Mouse (Mus musculus): ENCODE results near the gene Ppil2. TPM values are rescaled to one million over a fixed set of nuclear protein-coding genes. Genes with fewer than 3 reads are reported as not detected.

The Ppil2 gene
- polyA plus RNA-seq, 1 experiment from 2014 or later: 126 TPM

GRCm38 (mm10) chr16:17082121-17082792, 28.8 kb downstream of the Ppil2 start:
- no peak overlapping the region for H3K4me2 ChIP-seq (ENCODE audit: low read length)
- DNase-seq (ENCODE audit: low spot score) (no peak), ATAC-seq (replicated peaks; ENCODE audit: low FRiP score, low TSS enrichment, low read depth) (no peak)
- no peaks in the 10 kb centered on the region for H3K4me1 ChIP-seq (replicated peaks; ENCODE audit: control insufficient read depth, insufficient read depth, low read length)
- H3K9ac ChIP-seq (ENCODE audit: low read length): no peak overlapping the region
- no peak overlapping the region for H3K4me3 ChIP-seq (ENCODE audit: low read depth, low read length)
- no peaks in the 10 kb centered on the region for H3K27me3 ChIP-seq (replicated peaks; ENCODE audit: control insufficient read depth, insufficient read depth, low read length)
- no peaks in the 10 kb centered on the region for H3K9me3 ChIP-seq (ENCODE audit: control insufficient read depth, low read length)
- 80% methylated on average over 6 of the region's 6 CpGs for WGBS
- H3K36me3 ChIP-seq (ENCODE audit: control insufficient read depth, insufficient read depth, low read length): peaks cover 62% of the 10 kb centered on the region
- H3K27ac ChIP-seq (ENCODE audit: low read depth): no peak overlapping the region

- DNase-seq (ENCODE audit: low spot score): no peak
- Histone ChIP-seq H3K4me2 (ENCODE audit: low read length) (no peak overlapping the region), H3K36me3 (ENCODE audit: control insufficient read depth, insufficient read depth, low read length) (peaks cover 29% of the 10 kb centered on the region), H3K9ac (ENCODE audit: low read length) (no peak overlapping the region), H3K4me3 (ENCODE audit: low read depth, low read length) (no peak overlapping the region), H3K9me3 (ENCODE audit: control insufficient read depth, low read length) (peaks cover 2% of the 10 kb centered on the region; the same call in 1 of the 2 replicates), H3K27ac (ENCODE audit: low read depth) (no peak overlapping the region), H3K4me1 (replicated peaks; ENCODE audit: control insufficient read depth, insufficient read depth, low read length) (no peaks in the 10 kb centered on the region), H3K27me3 (replicated peaks; ENCODE audit: control insufficient read depth, insufficient read depth, low read length) (no peaks in the 10 kb centered on the region)
- ATAC-seq (replicated peaks; ENCODE audit: low FRiP score, low TSS enrichment, low read depth): no peak
- WGBS: 89% methylated on average over 7 of the region's 7 CpGs
These were observed 33.0 kb downstream of the Ppil2 start for GRCm38 (mm10) chr16:17078101-17078500.

- H3K9me3 ChIP-seq (ENCODE audit: control insufficient read depth, low read length): peaks cover 2% of the 10 kb centered on the region; the same call in 1 of the 2 replicates
- no peak overlapping the region for H3K27ac ChIP-seq (ENCODE audit: low read depth)
- ATAC-seq (replicated peaks; ENCODE audit: low FRiP score, low TSS enrichment, low read depth): no peak
These were observed 34.2 kb downstream of the Ppil2 start for GRCm38 (mm10) chr16:17076869-17077268.

GRCm38 (mm10) chr16:17076301-17076700, 34.8 kb downstream of the Ppil2 start:
- ATAC-seq (replicated peaks; ENCODE audit: low FRiP score, low TSS enrichment, low read depth): no peak
- no peak for DNase-seq (ENCODE audit: low spot score)
- Histone ChIP-seq H3K4me2 (ENCODE audit: low read length) (no peak overlapping the region), H3K9ac (ENCODE audit: low read length) (no peak overlapping the region), H3K27ac (ENCODE audit: low read depth) (no peak overlapping the region), H3K27me3 (replicated peaks; ENCODE audit: control insufficient read depth, insufficient read depth, low read length) (no peaks in the 10 kb centered on the region), H3K9me3 (ENCODE audit: control insufficient read depth, low read length) (peaks cover 2% of the 10 kb centered on the region; the same call in 1 of the 2 replicates), H3K4me1 (replicated peaks; ENCODE audit: control insufficient read depth, insufficient read depth, low read length) (no peaks in the 10 kb centered on the region), H3K36me3 (ENCODE audit: control insufficient read depth, insufficient read depth, low read length) (peaks cover 19% of the 10 kb centered on the region), H3K4me3 (ENCODE audit: low read depth, low read length) (no peak overlapping the region)
- 92% methylated on average over 2 of the region's 2 CpGs for WGBS

More at GRCm38 (mm10) chr16:17076869-17077268, 34.2 kb downstream of the Ppil2 start:
- Histone ChIP-seq H3K27me3 (replicated peaks; ENCODE audit: control insufficient read depth, insufficient read depth, low read length) (no peaks in the 10 kb centered on the region), H3K36me3 (ENCODE audit: control insufficient read depth, insufficient read depth, low read length) (peaks cover 19% of the 10 kb centered on the region), H3K4me1 (replicated peaks; ENCODE audit: control insufficient read depth, insufficient read depth, low read length) (no peaks in the 10 kb centered on the region), H3K4me3 (ENCODE audit: low read depth, low read length) (no peak overlapping the region), H3K4me2 (ENCODE audit: low read length) (no peak overlapping the region), H3K9ac (ENCODE audit: low read length) (no peak overlapping the region)
- no peak for DNase-seq (ENCODE audit: low spot score)

GRCm38 (mm10) chr16:17073000-17073399, 38.1 kb downstream of the Ppil2 start:
- H3K4me3 ChIP-seq (ENCODE audit: low read depth, low read length): no peak overlapping the region
- H3K27me3 ChIP-seq (replicated peaks; ENCODE audit: control insufficient read depth, insufficient read depth, low read length): no peaks in the 10 kb centered on the region
- no peak for DNase-seq (ENCODE audit: low spot score)
- no peak overlapping the region for H3K27ac ChIP-seq (ENCODE audit: low read depth)
- peaks cover 14% of the 10 kb centered on the region for H3K36me3 ChIP-seq (ENCODE audit: control insufficient read depth, insufficient read depth, low read length)
- no peak overlapping the region for H3K9ac ChIP-seq (ENCODE audit: low read length)
- WGBS: 92% methylated on average over 7 of the region's 7 CpGs
- H3K9me3 ChIP-seq (ENCODE audit: control insufficient read depth, low read length): peaks cover 2% of the 10 kb centered on the region; the same call in 1 of the 2 replicates
- H3K4me1 ChIP-seq (replicated peaks; ENCODE audit: control insufficient read depth, insufficient read depth, low read length): 0 out of 2 replicates have a peak, but pooled peaks cover 8% of the 10 kb centered on the region
- ATAC-seq (replicated peaks; ENCODE audit: low FRiP score, low TSS enrichment, low read depth): no peak
- no peak overlapping the region for H3K4me2 ChIP-seq (ENCODE audit: low read length)

- Histone ChIP-seq H3K9me3 (ENCODE audit: control insufficient read depth, low read length) (peaks cover 2% of the 10 kb centered on the region; the same call in 1 of the 2 replicates), H3K9ac (ENCODE audit: low read length) (peak overlapping the region; percentile 77), H3K4me2 (ENCODE audit: low read length) (peak overlapping the region; percentile 57), H3K36me3 (ENCODE audit: control insufficient read depth, insufficient read depth, low read length) (peaks cover 9% of the 10 kb centered on the region; the same call in 1 of the 2 replicates), H3K27ac (ENCODE audit: low read depth) (no peak overlapping the region), H3K27me3 (replicated peaks; ENCODE audit: control insufficient read depth, insufficient read depth, low read length) (no peaks in the 10 kb centered on the region), H3K4me3 (ENCODE audit: low read depth, low read length) (peak overlapping the region; percentile 68), H3K4me1 (replicated peaks; ENCODE audit: control insufficient read depth, insufficient read depth, low read length) (0 out of 2 replicates have a peak, but pooled peaks cover 8% of the 10 kb centered on the region)
- ATAC-seq (replicated peaks; ENCODE audit: low FRiP score, low TSS enrichment, low read depth): no peak
- 43% methylated on average over 6 of the region's 6 CpGs for WGBS
- no peak for DNase-seq (ENCODE audit: low spot score)
These were observed 40.3 kb downstream of the Ppil2 start for GRCm38 (mm10) chr16:17070716-17071115.

GRCm38 (mm10) chr16:17069511-17070443, 41.3 kb downstream of the Ppil2 start, which contains the start of gene Ypel1:
Gene Ypel1, plus strand, starts transcription at chr16:17069696.
- Histone ChIP-seq H3K36me3 (ENCODE audit: control insufficient read depth, insufficient read depth, low read length) (no peaks in the 10 kb centered on the region), H3K9me3 (ENCODE audit: control insufficient read depth, low read length) (no peaks in the 10 kb centered on the region), H3K27me3 (replicated peaks; ENCODE audit: control insufficient read depth, insufficient read depth, low read length) (no peaks in the 10 kb centered on the region), H3K9ac (ENCODE audit: low read length) (peak within 1 kb of the TSS; percentile 77), H3K4me2 (ENCODE audit: low read length) (peak within 1 kb of the TSS; percentile 57), H3K4me1 (replicated peaks; ENCODE audit: control insufficient read depth, insufficient read depth, low read length) (0 out of 2 replicates have a peak, but pooled peaks cover 8% of the 10 kb centered on the region), H3K4me3 (ENCODE audit: low read depth, low read length) (peak within 1 kb of the TSS; percentile 68), H3K27ac (ENCODE audit: low read depth) (peak within 1 kb of the TSS; percentile 79)
- DNase-seq (ENCODE audit: low spot score) (peak; percentile 94), ATAC-seq (replicated peaks; ENCODE audit: low FRiP score, low TSS enrichment, low read depth) (peak; percentile 91)
- under 1% methylated on average over 72 of the region's 76 CpGs for WGBS

- WGBS: 97% methylated on average over 2 of the region's 2 CpGs
- Histone ChIP-seq H3K4me1 (replicated peaks; ENCODE audit: control insufficient read depth, insufficient read depth, low read length) (0 out of 2 replicates have a peak, but pooled peaks cover 8% of the 10 kb centered on the region), H3K4me2 (ENCODE audit: low read length) (no peak overlapping the region), H3K27ac (ENCODE audit: low read depth) (no peak overlapping the region), H3K9ac (ENCODE audit: low read length) (no peak overlapping the region), H3K36me3 (ENCODE audit: control insufficient read depth, insufficient read depth, low read length) (no peaks in the 10 kb centered on the region), H3K9me3 (ENCODE audit: control insufficient read depth, low read length) (no peaks in the 10 kb centered on the region), H3K4me3 (ENCODE audit: low read depth, low read length) (no peak overlapping the region), H3K27me3 (replicated peaks; ENCODE audit: control insufficient read depth, insufficient read depth, low read length) (no peaks in the 10 kb centered on the region)
- ATAC-seq (replicated peaks; ENCODE audit: low FRiP score, low TSS enrichment, low read depth): no peak
- DNase-seq (ENCODE audit: low spot score): no peak
These were observed 43.5 kb downstream of the Ppil2 start for GRCm38 (mm10) chr16:17067552-17067951.
